Comparison of ENCODE assay signal across 8 mouse cellular contexts in the genomic region with DNA sequence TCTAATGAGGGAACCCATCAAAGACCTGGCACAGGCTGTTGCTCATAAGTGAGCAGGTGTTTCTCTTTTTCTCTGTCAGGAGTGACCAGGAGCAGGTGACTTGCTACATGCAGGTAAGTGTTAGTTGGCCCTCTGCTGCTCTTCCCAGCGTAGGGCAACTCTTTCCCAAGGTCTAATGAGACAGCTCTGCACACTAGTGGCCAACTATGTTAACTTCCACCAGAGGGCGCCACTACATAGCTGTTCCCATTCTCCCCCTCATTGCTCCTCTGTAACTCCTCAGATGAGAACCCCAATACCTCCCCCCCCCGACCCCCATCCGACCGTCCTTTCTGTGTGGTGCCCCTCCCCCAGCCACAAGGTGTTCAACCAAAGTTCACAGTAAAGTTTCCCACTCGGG. TPM values are rescaled to one million over a fixed set of nuclear protein-coding genes. Genes with fewer than 3 reads are reported as not detected.
A peak's percentile ranks its signal among the peaks of the same experiment; 100 is the strongest.
DNase-seq lines count a peak whose midpoint lies in the region; ATAC-seq and TF ChIP-seq lines count a peak whose summit lies in the region.

No protein-coding gene starts in this region.

- H3K9ac ChIP-seq in lung, embryonic 14.5 days: no peak overlapping the region

- 15% methylated on average over 6 of the region's 6 CpGs for WGBS in embryonic facial prominence, embryonic 10.5 days
- 11% methylated on average over 6 of the region's 6 CpGs for whole genome bisulfite sequencing in lung, embryonic 14.5 days

- H3K36me3 ChIP-seq in embryonic facial prominence, embryonic 10.5 days (replicated peaks): no peaks in the 10 kb centered on the region
- H3K36me3 ChIP-seq in lung, embryonic 14.5 days (ENCODE audit: insufficient read depth): no peaks in the 10 kb centered on the region

- TF ChIP-seq CTCF in lung, embryonic 14.5 days (IDR thresholded peaks at IDR 0.05; ENCODE audit: low read depth): peak; percentile 74

- H3K4me3 ChIP-seq in embryonic facial prominence, embryonic 10.5 days: no peak overlapping the region
- no peak overlapping the region for H3K4me3 ChIP-seq in lung, embryonic 14.5 days (ENCODE audit: low read depth, low read length)

- H3K9me3 ChIP-seq in embryonic facial prominence, embryonic 10.5 days: no peaks in the 10 kb centered on the region
- no peaks in the 10 kb centered on the region for H3K9me3 ChIP-seq in lung, embryonic 14.5 days (ENCODE audit: low read depth, low read length)

- peaks cover 95% of the 10 kb centered on the region for H3K27me3 ChIP-seq in embryonic facial prominence, embryonic 10.5 days (replicated peaks; ENCODE audit: low read depth, poor library complexity, severe bottlenecking)
- H3K27me3 ChIP-seq in lung, embryonic 14.5 days (ENCODE audit: insufficient read depth, low read length): peaks cover 40% of the 10 kb centered on the region

- no peak for ATAC-seq in lung, embryonic 14.5 days (ENCODE audit: insufficient read depth)

- H3K4me1 ChIP-seq in embryonic facial prominence, embryonic 10.5 days: peaks cover 6% of the 10 kb centered on the region
- H3K4me1 ChIP-seq in lung, embryonic 14.5 days (ENCODE audit: insufficient read depth): no peaks in the 10 kb centered on the region

- DNase-seq in gastrocnemius, adult 18-20 months (ENCODE audit: low spot score): peak; percentile 41
- no peak for DNase-seq in gastrocnemius, adult 8-10 months (ENCODE audit: low spot score in 2 of 2)
- DNase-seq in A20 (ENCODE audit: low read depth, low spot score): peak; percentile 57
- peak; percentile 54 to 57 for DNase-seq in adrenal gland, adult 18-20 months (ENCODE audit: low spot score in 2 of 2)
- DNase-seq in embryonic facial prominence, embryonic 10.5 days (ENCODE audit: low spot score): peak; percentile 63
- DNase-seq in kidney, adult 9 months: peak; percentile 72
- DNase-seq in lung, embryonic 14.5 days: peak; percentile 79
- peak; percentile 43 for DNase-seq in right cerebral cortex, postnatal 25 days

- no peak overlapping the region for H3K4me2 ChIP-seq in lung, embryonic 14.5 days

- H3K27ac ChIP-seq in embryonic facial prominence, embryonic 10.5 days (replicated peaks): no peak overlapping the region
- H3K27ac ChIP-seq in lung, embryonic 14.5 days (ENCODE audit: low read depth): no peak overlapping the region

RNA-seq across cellular contexts. Expression of a gene that starts 4.7 kb away (rescaled TPM):
- not detected for total RNA-seq in gastrocnemius, adult 18-20 months (2021)
- under 1 TPM in 1 of 4 experiments, not detected in 3; 0.15 TPM for total RNA-seq in gastrocnemius, adult 8-10 months (2022)
- total RNA-seq in adrenal gland, adult 18-20 months (2021): 10 to 100 TPM; 13.8 to 22.0 TPM
- 0.51 TPM in 1 of 2 replicates, not detected in the other for polyA plus RNA-seq in embryonic facial prominence, embryonic 10.5 days (2016; fragmentation: Nextera tagmentation; extraction: Ambion mirVana)
- polyA plus RNA-seq in lung, embryonic 14.5 days (2014; fragmentation: Nextera tagmentation; extraction: Ambion mirVana): not detected in 2 replicates

RNA-seq across cellular contexts. Expression of a gene that starts 47.2 kb away (rescaled TPM):
- total RNA-seq in gastrocnemius, adult 18-20 months (2021): not detected
- total RNA-seq in gastrocnemius, adult 8-10 months (2022): not detected
- total RNA-seq in adrenal gland, adult 18-20 months (2021): under 1 TPM; 0.07 to 0.13 TPM
- 16.4 and 16.5 TPM in 2 replicates for polyA plus RNA-seq in embryonic facial prominence, embryonic 10.5 days (2016; fragmentation: Nextera tagmentation; extraction: Ambion mirVana)
- polyA plus RNA-seq in lung, embryonic 14.5 days (2014; fragmentation: Nextera tagmentation; extraction: Ambion mirVana): 18.3 and 20.8 TPM in 2 replicates

Comparison
In these comparisons a context has a peak if more than half of its experiments do, and no peak if none do; other contexts are left out.
1. DNase-seq: peak in gastrocnemius, adult 18-20 months (single experiment), A20 (single experiment), adrenal gland, adult 18-20 months (2 of 2), embryonic facial prominence, embryonic 10.5 days (single experiment), kidney, adult 9 months (single experiment), lung, embryonic 14.5 days (single experiment) and right cerebral cortex, postnatal 25 days (single experiment); none in gastrocnemius, adult 8-10 months (0 of 2).
2. RNA of a gene that starts 4.7 kb away (total RNA-seq): 13.8 to 22.0 TPM in adrenal gland, adult 18-20 months; not detected in gastrocnemius, adult 18-20 months and 0.15 TPM in gastrocnemius, adult 8-10 months; every median in the first group is over 10 times any median in the second.